Mouse (Mus musculus) left cerebral cortex, postnatal 25 days (tissue): ENCODE results near the gene Pole3. TPM values are rescaled to one million over a fixed set of nuclear protein-coding genes. Genes with fewer than 3 reads are reported as not detected.

ENCODE experiments used
- DNase-seq, 2 experiments: peaks; one replicate each; pipeline ENCODE4 v3.0.0; 2022; ENCODE audit warnings: low spot score in 2 of 2, mixed read lengths in 1 of 2
- intact Hi-C: fragments of 180-260 bp; cut with DNase I; formaldehyde crosslinking; loops from one replicate; pipeline ENCODE4 v1.15.1; 2025
- total RNA-seq, 2 experiments: library from RNA; stranded (reverse); gene quantifications; 2 replicates each; pipeline ENCODE4 v1.2.3; 2021

Gene Pole3
- total RNA-seq, 2 experiments from 2014 or later, result 19.9 to 20.2 TPM

DNA sequence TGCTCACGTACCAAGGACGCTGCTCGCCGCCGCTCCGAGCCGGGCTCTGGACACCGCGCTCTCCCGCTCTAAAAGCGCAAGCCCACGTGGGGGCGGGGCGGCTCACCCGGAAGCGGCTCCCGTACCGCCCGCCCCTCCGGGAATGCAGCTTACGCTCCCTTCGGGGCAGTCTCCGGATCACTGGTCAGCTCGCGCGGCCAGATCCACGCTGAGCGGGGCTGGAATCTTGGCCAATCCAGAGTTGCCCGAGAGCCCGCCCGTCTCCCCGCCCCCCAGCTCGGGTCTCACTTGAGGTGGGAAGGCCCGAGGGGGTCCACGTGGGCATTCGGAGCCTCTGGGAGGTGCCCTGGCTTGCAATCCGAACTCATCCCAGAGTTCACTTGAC is 5.0 kb downstream of the Pole3 start, which contains the start of gene Alad:
Gene Alad (minus strand): TSS at position 70 of the 385 bp plus-strand sequence.
- peak; percentile 81 for DNase-seq
- intact Hi-C loops, result loop anchor here (5.0 kb wide), 1 partner anchor 113 kb away; the partner anchor contains the start of genes Cdc26 and Prpf4

GRCm38 (mm10) chr4:62519122-62519848 is 5.6 kb downstream of the Pole3 start:
- DNase-seq, result no peak
- intact Hi-C loops, result loop anchor here (5.0 kb wide), 1 partner anchor 112 kb away; the partner anchor contains the start of genes Cdc26 and Prpf4

DNA sequence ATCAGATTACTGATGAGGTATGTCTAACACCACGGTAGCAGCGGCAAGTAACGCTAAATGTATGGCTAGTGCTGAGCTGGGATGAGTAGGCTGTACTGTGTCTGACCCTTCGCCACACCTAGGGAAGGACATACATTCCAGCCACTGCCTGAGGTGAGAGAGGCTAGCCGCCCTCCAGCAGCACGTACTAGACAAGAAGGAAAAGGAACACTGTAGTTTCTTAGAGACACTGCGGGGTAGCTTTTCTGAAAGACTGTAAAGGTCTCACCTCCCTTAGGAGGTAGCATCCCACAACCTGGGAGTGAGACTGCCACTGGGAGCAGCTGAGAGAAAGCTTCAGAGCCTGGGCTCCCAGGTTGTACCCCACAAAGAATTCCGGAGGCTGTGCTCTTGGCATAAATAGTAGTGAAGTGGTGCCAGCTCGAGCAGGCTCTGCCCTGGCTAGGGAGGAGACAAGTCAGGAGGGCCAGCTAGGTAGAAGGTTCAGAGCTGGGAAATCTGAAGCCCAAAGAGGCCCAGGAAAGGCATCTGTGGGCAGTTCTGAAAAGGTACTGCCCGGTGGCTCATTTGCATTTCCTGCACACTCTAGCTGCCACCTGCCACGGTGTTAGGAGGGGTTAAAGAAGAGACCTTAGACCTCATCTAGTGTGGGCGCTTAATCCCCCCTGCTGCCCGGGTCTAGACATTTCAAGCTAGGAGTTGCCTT is 6.3 kb downstream of the Pole3 start:
- intact Hi-C loops, result loop anchor here (5.0 kb wide), 1 partner anchor 111 kb away; the partner anchor contains the start of genes Cdc26 and Prpf4

GRCm38 (mm10) chr4:62517538-62518415 is 7.1 kb downstream of the Pole3 start:
- intact Hi-C loops, result loop anchor here (5.0 kb wide), 1 partner anchor 110 kb away; the partner anchor contains the start of genes Cdc26 and Prpf4
- DNase-seq, result no peak

More for the DNA sequence above, 6.3 kb downstream of the Pole3 start:
- no peak for DNase-seq

GRCm38 (mm10) chr4:62517046-62517445 is 7.8 kb downstream of the Pole3 start:
- no peak for DNase-seq
- intact Hi-C loops, result loop anchor here (5.0 kb wide), 1 partner anchor 110 kb away; the partner anchor contains the start of genes Cdc26 and Prpf4

GRCm38 (mm10) chr4:62516579-62516978 is 8.3 kb downstream of the Pole3 start:
- intact Hi-C loops, result loop anchor here (5.0 kb wide), 1 partner anchor 109 kb away; the partner anchor contains the start of genes Cdc26 and Prpf4
- DNase-seq, result no peak

DNA sequence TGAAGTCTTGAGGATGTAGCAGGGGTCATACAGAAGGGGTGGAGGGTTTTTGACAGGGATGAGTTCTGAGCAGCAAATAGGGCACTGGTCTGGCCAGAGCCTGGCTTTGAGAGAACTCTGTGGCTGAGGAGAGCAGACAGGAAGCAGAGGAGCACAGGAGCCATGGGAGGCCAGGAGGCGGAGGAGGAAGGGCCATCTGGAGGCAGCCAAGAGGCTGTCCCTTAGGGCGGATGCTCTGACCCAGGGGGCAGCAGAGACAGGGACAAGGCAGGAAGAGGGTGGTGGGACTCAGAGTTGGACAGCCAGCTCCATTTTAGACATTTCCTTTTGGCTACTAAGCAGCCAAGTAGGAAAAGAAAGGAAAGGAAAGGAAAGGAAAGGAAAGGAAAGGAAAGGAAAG is 8.8 kb downstream of the Pole3 start:
- intact Hi-C loops, result loop anchor here (5.0 kb wide), 1 partner anchor 109 kb away; the partner anchor contains the start of genes Cdc26 and Prpf4

GRCm38 (mm10) chr4:62515490-62515889 is 9.4 kb downstream of the Pole3 start:
- intact Hi-C loops, result loop anchor here (5.0 kb wide), 1 partner anchor 108 kb away; the partner anchor contains the start of genes Cdc26 and Prpf4
- DNase-seq, result no peak

More for the DNA sequence above, 8.8 kb downstream of the Pole3 start:
- no peak for DNase-seq

DNA sequence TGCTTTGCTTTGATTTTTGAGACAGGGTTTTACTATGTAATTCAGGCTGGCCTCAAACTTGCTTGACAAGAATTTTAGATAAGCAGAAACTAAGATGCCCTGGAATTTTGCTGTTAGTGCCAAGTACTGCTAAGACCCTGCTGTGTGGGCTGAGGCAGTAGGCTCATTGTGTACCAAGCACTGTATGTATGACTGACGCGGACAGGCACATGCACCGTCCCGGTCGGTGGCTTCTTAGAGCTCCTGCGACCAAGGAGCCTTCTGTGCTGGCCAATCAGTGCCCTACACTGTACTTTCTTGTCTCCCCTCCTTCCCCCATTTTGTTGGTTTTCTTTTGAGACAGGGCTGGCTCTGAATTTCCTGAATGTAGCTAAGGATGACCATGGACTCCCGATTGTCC is 9.9 kb downstream of the Pole3 start:
- intact Hi-C loops, result loop anchor here (5.0 kb wide), 1 partner anchor 108 kb away; the partner anchor contains the start of genes Cdc26 and Prpf4

DNA sequence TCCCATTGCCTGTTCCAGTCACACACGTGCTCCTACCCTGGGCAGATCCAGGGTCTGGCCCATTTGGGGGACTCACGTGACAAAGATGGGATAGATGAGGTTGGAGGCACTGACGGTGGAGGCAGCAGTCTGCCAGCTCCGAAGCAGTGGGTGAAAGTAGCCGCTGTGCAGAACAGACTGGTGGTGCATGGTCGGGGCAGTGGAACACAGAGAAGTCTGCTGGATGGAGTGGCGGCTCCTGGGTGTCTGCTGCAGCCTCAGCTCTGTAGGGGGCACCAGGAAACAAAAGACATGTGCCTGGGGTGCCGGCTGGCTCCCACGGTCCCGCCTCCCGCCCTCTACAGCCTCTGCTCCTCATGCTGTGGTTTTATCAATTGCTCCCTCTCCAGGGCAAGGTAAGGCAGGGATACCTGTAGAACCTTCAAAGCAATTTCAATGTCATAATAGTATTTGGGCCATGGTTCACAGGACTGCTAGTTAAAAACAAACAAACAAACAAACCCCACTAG is 10.8 kb downstream of the Pole3 start:
- intact Hi-C loops, result no loop called here
- no peak for DNase-seq

More for the DNA sequence above, 9.9 kb downstream of the Pole3 start:
- DNase-seq, result no peak

DNA sequence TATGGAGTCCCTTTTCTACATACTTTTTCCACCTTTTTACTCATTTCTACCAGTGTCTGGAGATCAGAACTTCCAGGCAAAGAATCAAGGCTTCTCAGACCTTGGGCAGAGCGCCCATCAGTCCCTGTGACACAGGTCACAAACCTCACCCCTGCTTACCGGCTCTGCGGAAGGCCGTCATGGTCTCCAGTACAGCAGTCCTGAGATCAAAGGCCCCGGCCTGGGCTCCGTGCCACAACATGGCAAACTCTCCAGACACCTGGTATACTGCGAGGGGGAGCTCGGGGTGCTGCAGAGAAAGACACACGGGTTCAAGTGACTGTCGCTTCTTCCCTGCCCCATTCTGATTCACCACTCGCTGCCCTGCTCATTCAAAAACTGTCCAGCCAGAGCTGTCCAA is 14.9 kb downstream of the Pole3 start:
- DNase-seq, result no peak
- intact Hi-C loops, result no loop called here

GRCm38 (mm10) chr4:62508839-62509238 is 16.0 kb downstream of the Pole3 start:
- intact Hi-C loops, result no loop called here
- no peak for DNase-seq

GRCm38 (mm10) chr4:62506798-62507197 is 18.1 kb downstream of the Pole3 start:
- intact Hi-C loops, result no loop called here
- DNase-seq, result no peak

DNA sequence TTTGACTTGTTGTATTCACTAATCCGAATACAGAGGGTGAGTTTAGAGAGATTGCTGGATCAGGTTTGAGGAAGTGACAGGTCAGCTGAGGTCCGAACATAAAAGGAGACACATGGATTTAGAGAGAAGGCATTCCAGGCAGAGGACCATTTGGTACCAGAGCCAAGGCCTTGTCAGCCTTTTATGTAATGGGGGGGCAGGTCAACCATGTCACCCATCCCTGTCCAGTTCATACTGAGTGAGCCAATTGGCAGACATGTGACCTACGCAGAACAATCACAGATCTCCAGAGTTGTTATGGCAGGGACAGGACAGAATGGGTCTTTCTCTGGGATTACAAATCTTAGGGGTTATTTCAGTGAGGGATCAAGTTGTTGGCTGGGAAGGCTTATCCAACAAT is 18.9 kb downstream of the Pole3 start:
- intact Hi-C loops, result no loop called here
- no peak for DNase-seq

GRCm38 (mm10) chr4:62503374-62503970 is 21.4 kb downstream of the Pole3 start, which contains the start of gene Hdhd3:
TSS of gene Hdhd3 (minus strand) at chr4:62503467.
- DNase-seq, result no peak
- intact Hi-C loops, result loop anchor here (2.0 kb wide), 1 partner anchor 33 kb away; the partner anchor contains the start of gene Wdr31

DNA sequence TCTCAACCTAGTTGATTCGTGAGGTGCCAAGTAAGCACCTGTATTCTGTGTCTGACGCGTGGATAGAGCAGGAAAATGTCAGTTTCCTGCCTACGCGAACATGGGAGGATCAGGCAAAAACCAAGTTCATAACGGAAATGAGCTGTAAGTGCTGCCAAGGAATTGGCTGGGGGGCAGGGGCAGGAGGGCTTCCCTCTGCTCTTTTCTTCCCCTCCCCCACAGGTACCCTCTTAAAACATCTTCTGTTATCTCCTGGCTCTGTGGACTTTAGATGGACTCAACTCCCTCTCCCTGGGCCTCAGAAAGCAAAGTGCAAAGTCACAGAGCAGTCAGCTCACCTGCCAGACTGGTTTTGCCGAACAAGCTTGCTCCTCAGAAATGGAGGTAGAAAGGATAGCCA is 21.9 kb downstream of the Pole3 start:
- DNase-seq, result no peak
- intact Hi-C loops, result loop anchor here (2.0 kb wide), 1 partner anchor 32 kb away; the partner anchor contains the start of gene Wdr31

DNA sequence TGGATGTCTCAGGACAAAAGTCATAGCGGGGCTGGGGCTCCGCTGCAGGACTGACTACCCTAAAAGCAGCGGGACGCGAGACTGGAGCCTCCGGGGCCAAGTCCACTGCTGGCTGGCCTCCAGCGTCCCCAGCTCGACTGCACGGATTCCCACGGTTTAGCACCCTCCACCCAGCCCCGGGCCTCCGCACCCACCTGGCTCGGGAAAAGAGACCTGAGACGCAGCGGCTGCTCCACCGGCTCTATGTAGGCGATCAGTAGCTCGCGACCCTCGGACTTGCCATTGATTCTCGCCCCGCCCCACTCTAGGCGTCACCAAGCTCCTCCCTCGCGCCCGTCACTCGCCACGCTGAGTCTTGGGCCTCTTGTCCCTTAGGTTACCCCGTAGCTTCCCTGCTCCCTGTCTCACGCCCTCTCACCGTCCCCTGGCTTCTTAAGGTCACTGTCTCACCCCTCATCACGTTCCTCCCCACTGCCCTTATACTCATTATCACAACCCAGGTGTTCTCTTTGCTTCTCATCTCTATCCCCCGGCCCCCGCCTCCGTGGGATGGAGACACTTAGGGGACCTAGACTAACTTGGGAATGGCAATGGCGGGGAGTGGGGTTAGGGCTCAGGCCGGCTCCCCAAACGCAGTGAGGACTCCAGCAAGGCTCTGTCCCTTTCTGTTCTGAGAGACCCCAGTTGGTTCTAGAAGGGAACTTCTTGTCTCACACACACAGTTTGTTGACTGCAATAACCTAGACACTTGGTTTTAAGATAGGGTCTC is 22.7 kb downstream of the Pole3 start:
- peak; percentile 89 to 94 for DNase-seq
- intact Hi-C loops, result loop anchor here (2.0 kb wide), 2 partner anchors 31 to 71 kb away; partner anchors contain the start of gene Wdr31
